Mouse (Mus musculus) heart, adult 11 months (tissue): ENCODE data around the gene Ang2.
"Not testable (repeated sequence)": the region's sequence is repeated elsewhere in the genome, so short reads cannot be mapped to it uniquely, and the experiment has no call there.

ENCODE experiments used
- DNase-seq: peaks from one replicate; pipeline ENCODE4 v3.0.0; 2022

The Ang2 gene

DNA sequence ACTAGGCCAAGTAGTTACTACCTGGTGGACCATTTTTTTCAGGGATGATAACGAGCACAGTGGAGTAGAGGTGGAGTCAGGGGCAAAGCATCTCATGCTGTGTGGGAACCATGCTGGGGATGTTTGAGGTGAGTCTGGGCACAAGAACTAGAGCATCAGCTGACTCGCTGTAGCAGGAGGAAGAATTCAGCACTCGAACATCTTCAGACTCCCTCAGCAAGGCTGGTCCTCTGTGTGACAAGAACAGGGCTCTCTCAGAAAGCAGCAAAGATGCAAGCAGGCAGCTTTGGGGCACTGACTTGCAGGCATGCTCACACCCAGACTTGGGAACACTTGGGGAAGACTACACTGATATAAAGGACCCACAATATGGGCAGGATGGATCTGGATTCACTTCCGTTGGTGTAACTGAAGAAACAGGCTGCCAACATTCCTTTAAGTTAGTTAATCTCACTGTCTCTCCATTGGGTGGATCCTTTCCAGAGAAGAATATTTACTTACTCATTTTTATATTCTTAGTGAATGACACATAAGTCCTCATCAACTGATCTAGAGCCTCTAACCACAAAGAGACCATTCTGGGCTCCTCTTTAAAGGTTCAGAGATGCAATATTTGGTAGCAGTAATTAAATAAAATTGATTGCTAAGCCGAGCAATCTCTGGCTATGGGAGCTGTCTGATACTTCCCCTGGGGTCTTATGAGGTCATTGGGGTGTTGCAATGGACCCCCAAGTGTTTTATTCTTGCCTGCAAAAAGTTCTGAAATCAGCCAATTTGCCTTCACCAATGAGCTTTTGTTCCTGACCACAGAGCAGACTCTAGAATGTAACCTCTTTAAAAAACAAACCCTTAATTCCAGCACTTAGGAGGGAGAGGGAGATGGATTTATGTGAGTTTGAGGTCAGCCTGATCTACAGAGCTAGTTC lies at the start of gene Ang2:
Gene Ang2 (minus strand): TSS at position 51 of the 926 bp plus-strand sequence.
- peak; percentile 86 for DNase-seq

DNA sequence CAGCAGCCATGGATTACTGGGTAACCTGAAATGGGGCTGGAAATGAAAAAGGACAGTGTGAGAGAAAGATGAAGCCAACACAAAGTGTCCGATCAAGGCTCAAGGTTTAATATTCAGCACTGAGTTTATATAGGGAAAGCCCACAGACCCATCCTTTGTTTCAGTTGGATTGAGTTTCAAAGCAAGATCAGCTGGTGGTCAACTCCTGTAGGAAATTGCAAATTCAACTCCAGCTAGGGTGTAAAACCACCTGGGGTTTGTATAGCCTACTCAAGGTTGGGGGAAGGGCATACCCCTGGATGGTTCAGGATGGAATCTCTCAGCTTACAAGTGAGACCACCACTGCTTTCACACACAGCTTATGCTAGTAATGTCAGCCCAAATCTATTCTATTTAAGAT lies 48.8 kb upstream of the Ang2 start:
- DNase-seq: peak; percentile 67

DNA sequence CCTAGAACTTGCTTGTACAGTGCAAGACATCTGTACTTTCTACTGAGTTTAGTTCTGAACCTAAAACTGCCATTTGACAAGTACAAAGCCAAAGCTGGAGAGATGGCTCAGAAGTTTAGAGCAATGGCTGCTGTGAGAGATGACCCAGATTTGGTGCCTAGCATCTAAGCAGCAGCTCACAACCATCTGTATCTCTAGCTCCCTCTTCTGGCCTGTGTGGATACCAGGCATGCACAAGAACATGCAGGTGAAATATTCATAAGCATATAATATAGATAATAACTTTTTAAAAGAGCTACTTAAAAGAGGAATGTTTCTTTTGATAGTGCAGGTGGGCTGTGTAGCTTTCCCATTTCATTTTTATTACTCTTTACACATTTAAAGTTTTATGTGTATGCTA lies 42.0 kb upstream of the Ang2 start:
- DNase-seq: no peak

DNA sequence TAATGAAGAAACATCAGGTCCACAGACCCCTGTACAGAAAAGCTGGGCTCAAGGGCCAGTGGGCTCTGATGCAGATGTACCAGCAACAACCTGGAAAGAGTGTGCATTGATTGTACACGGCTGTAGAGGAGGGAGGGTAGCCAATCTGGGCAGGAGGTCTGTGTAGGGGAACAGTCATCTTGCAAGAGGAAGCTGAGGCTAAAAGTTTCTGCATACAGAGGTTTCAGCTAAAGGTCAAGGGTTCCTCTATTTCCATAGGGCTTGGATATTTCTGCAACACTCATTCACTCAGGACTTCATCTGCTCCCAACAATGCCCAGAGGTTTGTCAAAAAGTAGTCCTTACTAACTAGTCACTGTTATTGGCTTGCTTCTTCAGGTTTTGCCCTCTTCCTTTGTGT lies 38.5 kb upstream of the Ang2 start:
- DNase-seq: not testable (repeated sequence)

DNA sequence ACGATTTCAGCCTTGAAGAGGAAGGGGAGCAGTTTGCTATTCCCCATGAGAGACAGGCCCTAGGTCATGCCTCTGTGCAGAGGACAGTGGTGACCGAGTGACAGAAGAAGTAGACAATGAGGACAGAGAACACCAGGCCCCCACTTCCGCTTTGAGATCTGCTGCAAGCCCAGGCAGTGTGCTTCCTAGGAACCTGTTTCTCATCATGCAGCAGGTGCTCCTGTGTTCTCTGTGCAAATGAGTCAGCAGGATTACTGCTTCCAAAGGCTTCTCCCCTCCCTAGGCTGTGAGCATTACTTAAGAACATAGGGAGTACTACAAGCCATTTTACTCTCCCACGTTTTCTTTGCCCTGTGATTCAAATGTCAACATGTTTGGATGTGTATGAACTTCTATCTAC lies 30.7 kb upstream of the Ang2 start:
- not testable (repeated sequence) for DNase-seq

DNA sequence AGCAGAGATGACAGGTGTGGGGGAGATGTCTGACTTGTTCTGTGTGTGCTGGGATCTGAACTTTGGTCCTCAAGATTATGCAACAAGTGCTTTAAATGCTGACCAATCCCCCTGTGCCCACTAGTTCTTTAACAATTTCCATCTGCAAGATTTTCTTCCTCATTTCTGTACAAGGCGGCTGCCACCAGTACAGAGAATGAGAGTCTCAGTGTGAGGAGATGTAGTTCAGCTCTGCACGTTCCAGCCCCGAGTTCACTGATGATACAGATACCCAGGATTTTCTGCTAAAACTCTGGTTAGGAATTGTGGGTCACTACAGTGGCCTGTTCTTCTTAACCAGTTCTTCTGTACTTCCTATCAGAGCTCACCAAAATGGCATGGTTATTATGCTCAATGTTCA lies 21.1 kb upstream of the Ang2 start:
- DNase-seq: peak; percentile 92

DNA sequence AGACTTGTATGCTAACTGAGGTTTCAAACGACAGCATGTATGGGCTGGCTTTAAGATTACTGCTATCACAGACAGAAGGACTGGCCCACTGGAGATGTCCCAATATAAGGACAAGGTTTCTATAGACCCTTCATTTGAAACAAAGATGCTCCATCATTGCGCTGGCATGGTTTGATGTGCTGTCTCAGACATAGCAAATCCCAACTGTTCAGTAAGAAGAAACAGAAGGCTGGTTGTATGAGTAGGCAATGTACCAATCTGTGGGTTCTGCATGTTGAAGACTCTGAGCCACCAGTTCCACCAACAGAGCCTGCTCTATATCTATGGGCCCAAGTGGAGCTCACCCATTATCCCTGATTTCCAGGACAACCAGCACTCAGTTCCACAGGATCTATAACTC lies 4.2 kb upstream of the Ang2 start, which contains the start of gene Ear14:
Gene Ear14 (plus strand): TSS at position 277 of the 400 bp plus-strand sequence.
- DNase-seq: no peak

DNA sequence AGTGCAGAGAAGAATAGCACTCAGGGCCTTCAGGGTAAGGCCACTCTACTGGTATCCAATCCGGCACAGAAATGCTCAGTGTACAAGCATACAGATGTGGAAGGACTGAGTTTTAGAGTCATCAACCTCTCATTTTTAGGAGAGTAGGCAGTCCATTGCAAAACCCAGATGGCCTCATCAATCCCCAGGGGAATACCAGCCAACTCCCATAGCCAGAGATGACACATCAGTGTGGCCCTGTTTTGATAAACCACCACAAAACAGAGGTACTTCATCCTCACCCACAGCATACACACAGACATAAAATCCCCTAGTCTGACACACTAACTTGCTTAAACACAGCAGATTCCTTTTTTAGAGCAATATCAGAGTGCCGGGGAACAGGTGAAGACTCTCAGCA lies 1.5 kb upstream of the Ang2 start:
- DNase-seq: no peak

DNA sequence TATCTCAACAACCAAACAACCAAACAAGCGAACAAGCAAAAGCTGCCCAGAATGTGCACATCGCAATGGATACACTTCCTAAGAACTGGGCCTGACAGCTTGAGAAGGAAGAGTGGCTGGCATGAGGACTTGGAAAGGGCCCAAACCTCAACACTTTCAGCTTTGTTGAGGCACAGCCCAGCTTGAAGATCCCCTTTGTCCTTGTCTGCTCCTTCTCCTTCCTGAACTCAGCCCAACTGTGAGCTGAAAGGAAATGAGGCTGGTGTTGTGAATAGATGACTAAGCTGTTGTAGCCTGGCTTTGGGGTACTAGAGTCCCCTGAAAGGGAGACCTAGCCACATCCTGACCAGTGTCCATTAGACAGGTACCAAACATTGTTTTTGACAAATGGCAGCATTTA lies 1.1 kb upstream of the Ang2 start:
- peak; percentile 95 for DNase-seq

DNA sequence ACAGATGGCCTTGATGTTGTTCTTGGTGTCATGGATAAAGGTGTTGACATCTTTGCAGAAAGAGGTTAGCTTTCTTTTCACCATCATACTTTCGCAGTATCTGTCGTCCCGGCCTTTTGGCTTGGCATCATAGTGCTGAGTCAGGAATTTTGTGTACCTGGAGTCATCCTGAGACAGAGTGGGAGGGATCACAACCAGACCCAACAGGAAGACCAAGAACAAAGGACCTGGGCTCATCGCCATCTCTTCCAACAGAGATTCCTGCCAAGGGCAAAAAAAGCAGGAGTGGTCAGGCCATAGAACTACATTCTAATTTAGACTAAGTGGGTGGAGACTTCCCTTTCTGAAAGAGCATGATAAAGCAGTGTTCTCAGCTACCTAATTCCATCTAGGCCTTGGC lies 3.3 kb downstream of the Ang2 start:
- peak; percentile 98 for DNase-seq

DNA sequence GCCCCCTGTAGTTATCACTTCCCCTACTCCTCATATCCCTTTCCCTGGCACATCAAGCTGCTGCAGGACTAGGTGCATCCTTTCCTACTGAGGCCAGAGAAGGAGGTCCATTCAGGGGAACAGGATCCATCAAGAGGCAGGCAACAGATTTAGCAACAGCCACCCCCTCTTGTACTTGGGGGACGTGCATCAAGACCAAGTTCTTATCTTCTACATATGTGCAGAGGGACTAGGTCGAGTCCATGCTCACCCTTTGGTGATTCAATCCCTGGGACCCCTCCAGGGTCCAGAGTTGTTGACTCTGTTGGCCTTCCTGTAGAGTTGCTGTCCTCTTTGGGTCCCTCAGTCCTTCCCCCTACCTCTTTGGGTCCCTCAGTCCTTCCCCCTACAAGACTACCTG lies 17.9 kb downstream of the Ang2 start:
- DNase-seq: peak; percentile 74

DNA sequence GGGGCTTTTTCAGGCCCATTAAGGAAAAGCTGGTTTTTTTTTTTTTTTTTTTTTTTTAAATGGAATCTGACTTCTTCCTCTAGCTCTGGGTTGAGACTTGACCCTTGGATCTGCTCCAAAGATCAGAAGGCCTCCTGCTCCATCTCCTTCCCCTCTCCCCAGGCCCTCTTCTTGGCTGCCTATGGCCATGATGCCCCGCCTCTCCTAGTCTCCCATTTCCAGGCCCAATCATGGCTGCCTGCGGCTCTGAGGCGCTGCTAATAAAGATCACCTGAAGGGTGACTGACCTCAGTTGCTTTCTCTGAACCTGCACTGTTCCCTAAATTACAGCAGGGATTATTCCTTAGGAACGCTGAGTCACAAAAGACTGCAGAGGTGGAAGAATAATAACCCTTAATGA lies 25.1 kb downstream of the Ang2 start:
- DNase-seq: peak; percentile 77

DNA sequence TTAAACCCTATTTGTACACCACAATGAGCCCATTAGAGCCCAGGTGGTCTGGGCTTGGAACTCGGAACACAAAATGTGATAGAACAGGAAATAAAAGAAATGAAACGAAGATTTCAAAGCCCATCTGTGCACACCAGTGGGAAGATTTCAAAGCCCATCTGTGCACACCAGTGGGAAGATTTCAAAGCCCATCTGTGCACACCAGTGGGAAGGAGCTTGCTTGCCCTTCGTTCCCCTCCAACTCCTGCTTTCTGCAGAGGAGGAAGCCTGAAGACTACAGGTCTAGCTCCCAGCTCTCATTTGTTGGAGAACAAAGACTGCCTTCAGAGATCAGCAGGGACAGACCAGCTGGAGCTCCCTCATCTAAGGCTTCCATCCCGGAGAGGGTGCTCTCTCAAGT lies 26.0 kb downstream of the Ang2 start:
- not testable (repeated sequence) for DNase-seq

DNA sequence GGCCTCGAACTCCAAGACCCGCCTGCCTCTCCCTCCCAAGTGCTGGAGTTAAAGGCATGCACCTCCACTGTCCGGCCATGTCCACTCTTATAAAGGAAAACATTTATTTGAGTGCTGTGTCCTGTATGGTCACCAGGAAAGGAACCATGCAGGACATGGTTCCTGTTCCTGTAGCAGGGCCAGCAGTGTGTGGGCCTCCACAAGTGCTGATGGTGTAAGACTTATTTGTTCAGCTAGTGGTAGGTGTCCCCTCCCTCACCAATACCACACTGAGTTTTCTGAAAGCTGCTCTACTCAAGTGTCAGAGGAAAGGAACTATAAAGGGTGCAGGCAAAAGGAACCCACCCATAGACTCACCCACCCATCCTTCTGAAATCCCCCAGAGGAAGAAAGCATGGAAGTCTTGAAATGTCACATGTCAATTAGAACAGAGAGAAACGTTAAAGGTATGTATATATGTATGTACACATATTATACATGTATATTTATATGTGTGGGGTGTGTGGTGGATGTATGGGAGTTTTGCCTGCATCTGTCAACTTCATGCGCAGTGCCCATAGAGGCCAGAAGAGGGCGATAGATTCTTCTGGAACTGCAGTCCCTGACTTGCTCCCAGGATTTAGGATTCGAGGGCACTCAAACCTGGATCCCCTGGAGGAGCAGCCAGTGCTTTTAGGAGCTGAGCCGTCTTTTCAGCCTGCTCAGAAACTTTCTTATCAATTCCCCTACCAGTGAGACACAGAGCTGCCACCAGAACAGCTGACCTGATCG lies 26.7 kb downstream of the Ang2 start:
- DNase-seq: peak; percentile 86

DNA sequence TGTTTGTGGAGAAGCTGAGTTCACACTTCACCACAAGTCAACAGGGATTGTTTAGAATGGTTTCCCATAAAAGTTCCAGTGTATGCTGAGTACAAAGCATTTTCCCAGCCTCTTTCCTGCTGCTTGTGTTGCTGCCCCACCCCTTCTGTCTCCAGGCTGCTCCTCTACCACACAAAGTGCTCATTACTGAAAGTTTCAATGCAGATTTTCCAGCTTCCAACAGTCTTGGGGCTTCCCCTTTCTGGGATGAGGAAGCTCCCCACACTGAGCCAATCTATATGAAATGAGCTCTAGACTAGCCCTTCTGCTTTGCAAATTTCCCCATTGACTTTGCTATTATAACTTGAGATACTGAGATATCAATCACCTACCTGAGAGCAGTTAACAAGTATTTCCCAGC lies 32.9 kb downstream of the Ang2 start:
- DNase-seq: no peak

DNA sequence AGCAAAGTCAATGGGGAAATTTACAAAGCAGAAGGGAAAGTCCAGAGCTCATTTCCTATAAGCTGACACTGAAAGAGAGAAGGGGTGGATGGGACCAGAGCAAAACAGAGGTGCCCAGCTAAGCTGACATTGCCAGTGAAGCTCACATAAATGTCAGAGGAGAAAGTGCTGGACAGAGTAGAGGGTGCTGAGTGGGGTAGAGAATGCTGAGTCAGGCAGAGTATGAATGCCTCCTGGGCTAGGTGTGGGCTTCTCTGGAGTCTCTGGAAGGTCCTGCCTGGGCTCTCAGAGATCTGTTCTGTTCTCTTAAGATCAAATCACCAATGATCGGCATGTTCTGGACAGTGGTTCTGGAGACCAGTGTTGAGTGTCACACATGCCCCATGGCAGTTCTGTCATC lies 33.5 kb downstream of the Ang2 start:
- no peak for DNase-seq

DNA sequence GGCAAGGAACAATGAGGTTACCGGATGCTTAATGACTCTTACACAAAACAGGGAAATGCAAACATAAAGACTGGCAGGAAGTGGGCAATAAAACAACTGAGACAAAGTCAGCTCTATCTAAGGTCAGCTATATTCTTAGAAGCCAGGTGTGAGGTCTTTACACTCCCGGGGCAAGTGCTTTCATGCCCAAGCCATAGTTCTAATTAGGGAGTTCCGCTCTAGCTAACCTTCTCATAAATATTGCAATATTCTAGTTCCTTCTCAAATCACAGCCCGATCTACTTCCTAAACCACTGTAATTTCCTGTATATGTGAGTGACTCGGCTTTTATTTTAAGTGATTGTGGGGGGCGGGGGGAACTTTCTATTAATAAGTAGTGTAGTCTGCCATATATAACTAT lies 35.6 kb downstream of the Ang2 start:
- not testable (repeated sequence) for DNase-seq

DNA sequence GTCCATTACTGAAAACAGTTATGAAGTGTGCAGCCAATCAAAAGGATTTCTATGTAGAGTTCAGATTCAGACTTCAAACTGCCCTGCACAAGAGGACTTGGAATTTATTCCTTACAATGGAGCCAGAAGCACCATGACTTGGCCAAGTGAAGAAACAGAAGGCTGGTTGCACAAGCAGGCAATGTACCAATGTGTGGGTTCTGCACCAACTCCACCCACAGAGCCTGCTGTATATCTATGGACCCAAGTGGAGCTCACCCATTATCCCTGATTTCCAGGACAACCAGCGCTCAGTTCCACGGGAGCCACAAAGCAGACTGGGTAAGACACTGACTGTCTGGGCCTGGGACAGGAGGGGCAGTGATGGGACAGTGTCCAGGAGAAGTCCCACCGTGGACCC lies 37.0 kb downstream of the Ang2 start, which contains the start of gene Rnase2b:
Gene Rnase2b (plus strand): TSS at position 285 of the 400 bp plus-strand sequence.
- DNase-seq: not testable (repeated sequence)

DNA sequence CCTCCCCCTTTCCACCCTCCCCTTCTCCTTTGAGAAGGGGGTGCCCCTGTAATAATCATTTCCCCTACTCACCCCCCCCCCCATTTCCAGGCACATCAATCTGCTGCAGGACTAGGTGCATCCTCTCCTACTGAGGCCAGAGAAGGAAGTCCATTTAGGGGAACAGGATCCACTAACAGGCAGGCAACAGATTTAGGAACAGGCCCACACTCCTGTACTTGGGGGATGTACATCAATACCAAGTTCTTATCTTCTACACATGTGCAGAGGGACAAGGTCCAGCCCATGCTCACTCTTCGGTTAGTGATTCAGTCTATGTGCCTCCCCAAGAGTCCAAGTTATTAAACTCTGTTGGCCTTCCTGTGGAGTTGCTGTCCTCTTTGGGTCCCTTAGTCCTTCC lies 41.9 kb downstream of the Ang2 start:
- DNase-seq: peak; percentile 83

DNA sequence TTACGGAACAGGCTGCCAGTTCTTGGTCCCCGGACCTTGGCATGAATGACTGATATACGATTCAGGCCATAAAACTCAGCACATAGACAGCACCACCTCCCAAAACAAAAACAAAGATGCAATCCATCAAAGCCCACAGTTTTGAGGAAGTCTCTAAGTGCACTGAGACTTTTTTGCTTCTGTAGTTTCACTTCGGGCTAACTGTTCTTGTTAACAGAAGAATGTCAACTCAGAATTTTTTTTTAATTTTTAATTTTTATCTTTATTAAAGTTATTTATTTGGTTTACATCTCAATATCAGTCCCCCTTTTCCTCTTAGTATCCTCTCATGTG lies 42.2 kb downstream of the Ang2 start:
- no peak for DNase-seq

DNA sequence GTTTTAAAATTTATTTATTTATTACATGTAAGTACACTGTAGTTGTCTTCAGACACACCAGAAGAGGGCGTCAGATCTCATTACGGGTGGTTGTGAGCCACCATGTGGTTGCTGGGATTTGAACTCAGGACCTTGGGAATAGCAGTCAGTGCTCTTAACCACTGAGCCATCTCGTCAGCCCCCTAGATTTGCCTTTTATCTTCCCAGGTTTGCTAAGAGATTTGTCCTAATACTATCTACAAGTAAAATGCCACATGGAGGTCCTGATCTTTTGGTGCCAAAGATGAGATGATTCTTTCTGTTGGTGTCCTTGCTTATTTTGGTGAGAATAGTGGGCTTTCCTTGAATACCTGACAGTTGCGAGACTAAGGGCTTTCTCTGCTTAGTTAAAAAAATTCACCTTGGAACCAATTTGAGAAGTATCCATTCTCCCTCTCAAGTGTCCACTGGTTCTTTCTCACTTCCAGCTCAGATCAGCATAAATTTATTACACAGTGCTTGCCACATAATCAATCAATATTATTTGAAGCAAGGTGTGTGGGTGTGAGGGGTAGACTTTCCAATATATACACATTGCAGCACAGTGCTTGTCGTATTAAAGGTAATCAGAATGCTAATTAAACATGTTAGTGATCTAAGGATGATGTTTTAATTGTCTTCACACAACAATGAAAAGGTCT lies 42.8 kb downstream of the Ang2 start:
- DNase-seq: peak; percentile 45

DNA sequence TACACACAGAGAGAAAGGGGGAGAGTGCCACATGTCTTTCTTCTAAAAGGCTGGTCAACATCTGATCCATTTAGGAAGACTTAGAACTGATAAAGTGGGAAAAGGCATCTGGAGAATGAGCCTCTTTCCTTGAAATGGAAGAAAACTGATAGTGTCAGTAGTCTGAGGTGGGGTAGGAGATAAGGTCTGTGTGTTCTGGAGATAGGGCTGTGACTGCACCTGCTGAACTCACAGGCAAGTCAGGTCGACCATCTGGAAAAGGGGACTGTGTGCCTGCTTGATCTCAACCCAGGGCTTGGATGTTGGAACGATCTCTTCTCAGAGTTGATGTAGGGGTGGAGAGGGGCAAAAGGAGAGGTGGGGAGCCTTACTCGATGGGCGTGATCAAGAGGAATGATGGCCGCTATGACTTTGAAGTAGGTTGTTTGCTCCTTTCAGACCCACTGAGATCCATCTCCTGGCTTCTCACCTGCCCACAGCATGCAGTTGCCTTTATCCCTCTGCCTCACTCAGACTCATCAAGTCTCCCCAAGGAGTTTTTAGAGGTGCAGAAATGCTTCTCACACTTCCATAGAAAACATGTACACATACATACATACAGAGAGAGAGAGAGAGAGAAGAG lies 46.6 kb downstream of the Ang2 start:
- peak; percentile 76 for DNase-seq
